Mouse (Mus musculus) layer of hippocampus, adult 8-10 months (tissue): ENCODE data around the gene Mesd. TPM values are rescaled to one million over a fixed set of nuclear protein-coding genes. Genes with fewer than 3 reads are reported as not detected.
"Not testable (repeated sequence)": the region's sequence is repeated elsewhere in the genome, so short reads cannot be mapped to it uniquely, and the experiment has no call there.

Experiments used
- DNase-seq, 2 experiments: peaks; one replicate each; pipeline ENCODE4 v3.0.0; 2022; ENCODE audit warnings: low spot score in 2 of 2
- total RNA-seq, 4 experiments: library from RNA; stranded (reverse); gene quantifications; 2 replicates each; pipeline ENCODE4 v1.2.4; 2022

Mesd gene
- total RNA-seq, 4 experiments from 2014 or later, result 65.0 to 75.1 (median 68.2) TPM

- no peak for DNase-seq
Measured at GRCm38 (mm10) chr7:83878676-83879448, 5.4 kb upstream of the Mesd start.

- no peak for DNase-seq
Measured at GRCm38 (mm10) chr7:83882150-83882632, 2.1 kb upstream of the Mesd start.

- DNase-seq, result peak in 1 of 2 experiments; percentile 25
Measured at GRCm38 (mm10) chr7:83882633-83883275, 1.5 kb upstream of the Mesd start.

- DNase-seq, result peak in 1 of 2 experiments; percentile 44
Measured at GRCm38 (mm10) chr7:83883276-83884020, 818 bp upstream of the Mesd start.

- no peak for DNase-seq
Measured at GRCm38 (mm10) chr7:83884921-83885532, 761 bp downstream of the Mesd start.

GRCm38 (mm10) chr7:83885835-83886234, 1.6 kb downstream of the Mesd start:
- no peak for DNase-seq

GRCm38 (mm10) chr7:83886366-83887129, 2.3 kb downstream of the Mesd start:
- DNase-seq, result no peak

GRCm38 (mm10) chr7:83889383-83889782, 5.1 kb downstream of the Mesd start:
- DNase-seq, result no peak

- not testable (repeated sequence) for DNase-seq
Measured at GRCm38 (mm10) chr7:83889946-83890345, 5.7 kb downstream of the Mesd start.

GRCm38 (mm10) chr7:83891433-83892332, 7.4 kb downstream of the Mesd start:
- peak; percentile 97 to 99 for DNase-seq

GRCm38 (mm10) chr7:83892333-83892669, 8.0 kb downstream of the Mesd start:
- no peak for DNase-seq

- DNase-seq, result no peak
Measured at GRCm38 (mm10) chr7:83894348-83894747, 10.1 kb downstream of the Mesd start.

- no peak for DNase-seq
Measured at GRCm38 (mm10) chr7:83896077-83896740, 11.9 kb downstream of the Mesd start.

- DNase-seq, result no peak
Measured at GRCm38 (mm10) chr7:83898267-83898666, 14.0 kb downstream of the Mesd start.

GRCm38 (mm10) chr7:83900519-83900918, 16.3 kb downstream of the Mesd start:
- DNase-seq, result no peak

GRCm38 (mm10) chr7:83901425-83901824, 17.2 kb downstream of the Mesd start:
- no peak for DNase-seq

GRCm38 (mm10) chr7:83902296-83903145, 18.3 kb downstream of the Mesd start:
- no peak for DNase-seq

- DNase-seq, result no peak
Measured at GRCm38 (mm10) chr7:83904831-83905230, 20.6 kb downstream of the Mesd start.
